ENCODE assay signal across 8 mouse cellular contexts in the genomic region with DNA sequence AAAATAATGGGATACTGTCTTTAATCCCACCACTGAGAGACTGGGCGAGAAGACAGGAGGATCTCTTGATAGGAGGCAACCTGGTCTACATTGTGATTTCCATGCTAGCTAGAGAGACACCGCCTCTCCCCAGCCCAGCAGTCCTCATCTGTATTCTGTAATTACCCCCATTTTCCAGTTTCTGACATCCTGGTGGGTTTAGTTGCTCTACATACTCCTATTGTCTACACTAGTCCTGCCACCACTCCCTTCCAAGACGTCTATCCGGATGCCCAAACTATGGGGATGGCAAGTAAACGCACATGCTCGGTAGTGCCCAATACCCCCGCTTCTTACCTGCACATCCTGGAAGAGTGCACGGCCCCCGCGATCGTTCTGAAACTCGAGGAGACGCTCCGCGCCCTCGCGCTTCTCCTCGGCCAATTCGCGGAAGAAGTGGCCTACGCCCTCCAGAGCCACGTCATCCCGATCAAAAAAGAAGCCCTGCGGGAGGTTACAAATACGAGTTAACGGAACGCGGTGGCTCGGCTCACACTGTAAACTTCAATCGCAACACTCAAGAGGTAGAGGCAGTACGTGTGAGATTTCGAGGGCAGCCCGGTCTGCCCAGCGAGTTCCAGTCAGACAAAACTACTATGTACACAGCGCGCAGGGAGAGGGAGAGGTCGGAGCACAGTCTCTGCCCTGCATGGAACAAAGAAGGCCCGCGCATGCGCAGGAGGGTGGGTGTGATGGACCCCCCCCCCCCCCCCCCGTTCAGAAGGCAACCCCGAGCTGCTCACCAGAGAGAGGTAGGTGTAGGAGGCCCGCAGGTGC. TPM values are rescaled to one million over a fixed set of nuclear protein-coding genes. Genes with fewer than 3 reads are reported as not detected.
A peak's percentile ranks its signal among the peaks of the same experiment; 100 is the strongest.
DNase-seq lines count a peak whose midpoint lies in the region; ATAC-seq and TF ChIP-seq lines count a peak whose summit lies in the region.

No protein-coding gene starts in this region.

- H3K4me2 ChIP-seq in midbrain, embryonic 16.5 days (ENCODE audit: low read length), result peak overlapping the region; percentile 76

- intact Hi-C loops in heart, adult 2 months (cut with DNase I), result loop anchor here (1.0 kb wide), 1 partner anchor 25 kb away; the partner anchor contains the start of gene Gys1

- DNase-seq in ovary, postnatal 10 days (ENCODE audit: low spot score), result peak; percentile 56
- DNase-seq in ovary, adult 18-20 months (ENCODE audit: low spot score), result no peak
- peak; percentile 91 for DNase-seq in embryonic facial prominence, embryonic 10.5 days (ENCODE audit: low spot score)
- peak; percentile 87 to 88 for DNase-seq in heart, adult 2 months
- DNase-seq in kidney, adult 2 months, result peak; percentile 80
- DNase-seq in liver, result peak; percentile 86
- DNase-seq in spleen, postnatal 10 days (ENCODE audit: low spot score in 2 of 2), result peak; percentile 78 to 90

- peaks cover 43% of the 10 kb centered on the region for H3K4me1 ChIP-seq in embryonic facial prominence, embryonic 10.5 days
- peaks cover 15% of the 10 kb centered on the region for H3K4me1 ChIP-seq in heart, adult 2 months (ENCODE audit: control insufficient read depth, insufficient read depth, low read length)
- H3K4me1 ChIP-seq in kidney, adult 2 months (ENCODE audit: control insufficient read depth, insufficient read depth, low read length), result peaks cover 19% of the 10 kb centered on the region
- peaks cover 31% of the 10 kb centered on the region for H3K4me1 ChIP-seq in midbrain, embryonic 16.5 days (ENCODE audit: control insufficient read depth, insufficient read depth, low read length)

- H3K27me3 ChIP-seq in embryonic facial prominence, embryonic 10.5 days (replicated peaks; ENCODE audit: low read depth, poor library complexity, severe bottlenecking), result no peaks in the 10 kb centered on the region
- H3K27me3 ChIP-seq in heart, adult 2 months (ENCODE audit: control insufficient read depth, insufficient read depth, low read length), result no peaks in the 10 kb centered on the region
- no peaks in the 10 kb centered on the region for H3K27me3 ChIP-seq in kidney, adult 2 months (replicated peaks; ENCODE audit: control insufficient read depth, insufficient read depth, low read length)
- no peaks in the 10 kb centered on the region for H3K27me3 ChIP-seq in midbrain, embryonic 16.5 days (ENCODE audit: control insufficient read depth, insufficient read depth, low read depth, low read length)

- no peaks in the 10 kb centered on the region for H3K79me2 ChIP-seq in heart, adult 2 months (replicated peaks; ENCODE audit: control insufficient read depth, insufficient read depth, low read length)

- TF ChIP-seq POLR2A in heart, adult 2 months (IDR thresholded peaks at IDR 0.05; ENCODE audit: insufficient read depth, low read depth, low read length), result peak; percentile 34
- peak; percentile 26 for TF ChIP-seq POLR2A in kidney, adult 2 months (IDR thresholded peaks at IDR 0.05; ENCODE audit: low read depth, low read length)

- H3K36me3 ChIP-seq in embryonic facial prominence, embryonic 10.5 days (replicated peaks), result peaks cover 85% of the 10 kb centered on the region
- H3K36me3 ChIP-seq in heart, adult 2 months (ENCODE audit: control insufficient read depth, insufficient read depth, low read length), result peaks cover 12% of the 10 kb centered on the region
- H3K36me3 ChIP-seq in kidney, adult 2 months (ENCODE audit: control insufficient read depth, insufficient read depth, low read length), result peaks cover 11% of the 10 kb centered on the region
- H3K36me3 ChIP-seq in midbrain, embryonic 16.5 days (ENCODE audit: control insufficient read depth, insufficient read depth, low read length), result peaks cover 35% of the 10 kb centered on the region

- TF ChIP-seq EP300 in heart, adult 2 months (IDR thresholded peaks at IDR 0.05; ENCODE audit: insufficient read depth, low read depth, low read length), result 0 out of 2 replicates have a peak, but pooled peaks have one; percentile 6

- peak overlapping the region; percentile 96 for H3K27ac ChIP-seq in embryonic facial prominence, embryonic 10.5 days (replicated peaks)
- H3K27ac ChIP-seq in heart, adult 2 months, result peak overlapping the region; percentile 96
- H3K27ac ChIP-seq in kidney, adult 2 months (ENCODE audit: insufficient read depth, low read depth, low read length), result peak overlapping the region; percentile 83
- H3K27ac ChIP-seq in midbrain, embryonic 16.5 days (ENCODE audit: low read length), result peak overlapping the region; percentile 89

- TF ChIP-seq CTCF in heart, adult 2 months (IDR thresholded peaks at IDR 0.05), result no peak
- no peak for TF ChIP-seq CTCF in kidney, adult 2 months (conservative IDR thresholded peaks at IDR 0.05; ENCODE audit: insufficient read depth, insufficient read length, low read depth, low read length)

- WGBS in embryonic facial prominence, embryonic 10.5 days, result 1% methylated on average over 43 of the region's 43 CpGs
- under 1% methylated on average over 43 of the region's 43 CpGs for WGBS in heart, adult 2 months
- WGBS in kidney, adult 2 months, result under 1% methylated on average over 43 of the region's 43 CpGs
- under 1% methylated on average over 42 of the region's 43 CpGs for WGBS in midbrain, embryonic 16.5 days

- no peaks in the 10 kb centered on the region for H3K9me3 ChIP-seq in embryonic facial prominence, embryonic 10.5 days
- no peaks in the 10 kb centered on the region for H3K9me3 ChIP-seq in midbrain, embryonic 16.5 days (replicated peaks; ENCODE audit: control insufficient read depth, low read length, poor library complexity, severe bottlenecking)

- ATAC-seq in midbrain, embryonic 16.5 days, result peak; percentile 79

- peak overlapping the region; percentile 72 for H3K9ac ChIP-seq in heart, adult 2 months (ENCODE audit: low read depth, low read length)
- H3K9ac ChIP-seq in midbrain, embryonic 16.5 days (ENCODE audit: low read depth, low read length), result peak overlapping the region; percentile 88

- H3K4me3 ChIP-seq in embryonic facial prominence, embryonic 10.5 days, result peak overlapping the region; percentile 88
- peak overlapping the region; percentile 59 for H3K4me3 ChIP-seq in heart, adult 2 months
- peak overlapping the region; percentile 82 for H3K4me3 ChIP-seq in kidney, adult 2 months (ENCODE audit: insufficient read depth, low read depth, low read length)
- peak overlapping the region; percentile 59 for H3K4me3 ChIP-seq in midbrain, embryonic 16.5 days (ENCODE audit: low read depth, low read length)

RNA-seq across cellular contexts. Expression of gene Ftl1, which starts 0.7 kb away (rescaled TPM):
- polyA plus RNA-seq in embryonic facial prominence, embryonic 10.5 days (2016; fragmentation: Nextera tagmentation; extraction: Ambion mirVana), result 5,460 and 5,734 TPM in 2 replicates
- 100 to 1,000 TPM; 213 to 308 TPM for total RNA-seq in heart, adult 2 months (2021)
- 505 and 903 TPM in 2 replicates for polyA plus RNA-seq in heart, adult 2 months (2012; rRNA removed)
- 6,932 and 8,155 TPM in 2 replicates for polyA plus RNA-seq in kidney, adult 2 months (2012; rRNA removed)
- polyA plus RNA-seq in midbrain, embryonic 16.5 days (2015; fragmentation: Nextera tagmentation; extraction: Ambion mirVana), result 5,323 and 5,449 TPM in 2 replicates

RNA-seq across cellular contexts. Expression of gene Bax, which starts 7.7 kb away (rescaled TPM):
- polyA plus RNA-seq in embryonic facial prominence, embryonic 10.5 days (2016; fragmentation: Nextera tagmentation; extraction: Ambion mirVana), result 243 and 247 TPM in 2 replicates
- total RNA-seq in heart, adult 2 months (2021), result 10 to 100 TPM; 21.9 to 25.9 TPM
- 46.6 and 47.2 TPM in 2 replicates for polyA plus RNA-seq in heart, adult 2 months (2012; rRNA removed)
- 104 and 112 TPM in 2 replicates for polyA plus RNA-seq in kidney, adult 2 months (2012; rRNA removed)
- polyA plus RNA-seq in midbrain, embryonic 16.5 days (2015; fragmentation: Nextera tagmentation; extraction: Ambion mirVana), result 232 and 243 TPM in 2 replicates

RNA-seq across cellular contexts. Expression of gene Ruvbl2, which starts 21.1 kb away (rescaled TPM):
- polyA plus RNA-seq in embryonic facial prominence, embryonic 10.5 days (2016; fragmentation: Nextera tagmentation; extraction: Ambion mirVana), result 227 TPM in 2 replicates
- 10 to 100 TPM; 26.5 to 26.9 TPM for total RNA-seq in heart, adult 2 months (2021)
- 32.7 and 33.5 TPM in 2 replicates for polyA plus RNA-seq in heart, adult 2 months (2012; rRNA removed)
- polyA plus RNA-seq in kidney, adult 2 months (2012; rRNA removed), result 36.3 and 42.7 TPM in 2 replicates
- polyA plus RNA-seq in midbrain, embryonic 16.5 days (2015; fragmentation: Nextera tagmentation; extraction: Ambion mirVana), result 103 and 110 TPM in 2 replicates

RNA-seq across cellular contexts. Expression of gene Tulp2, which starts 22.7 kb away (rescaled TPM):
- polyA plus RNA-seq in embryonic facial prominence, embryonic 10.5 days (2016; fragmentation: Nextera tagmentation; extraction: Ambion mirVana), result 0.93 and 1.4 TPM in 2 replicates
- total RNA-seq in heart, adult 2 months (2021), result not detected
- 0.20 and 0.27 TPM in 2 replicates for polyA plus RNA-seq in heart, adult 2 months (2012; rRNA removed)
- polyA plus RNA-seq in kidney, adult 2 months (2012; rRNA removed), result 0.20 and 0.46 TPM in 2 replicates
- 0.15 and 0.16 TPM in 2 replicates for polyA plus RNA-seq in midbrain, embryonic 16.5 days (2015; fragmentation: Nextera tagmentation; extraction: Ambion mirVana)

RNA-seq across cellular contexts. Expression of gene Gys1, which starts 24.3 kb away (rescaled TPM):
- polyA plus RNA-seq in embryonic facial prominence, embryonic 10.5 days (2016; fragmentation: Nextera tagmentation; extraction: Ambion mirVana), result 44.2 and 45.5 TPM in 2 replicates
- total RNA-seq in heart, adult 2 months (2021), result 100 to 1,000 TPM in 1 of 2 experiments, 10 to 100 TPM in 1; 96.9 to 115 TPM
- polyA plus RNA-seq in heart, adult 2 months (2012; rRNA removed), result 111 and 135 TPM in 2 replicates
- 57.4 and 61.2 TPM in 2 replicates for polyA plus RNA-seq in kidney, adult 2 months (2012; rRNA removed)
- 20.9 and 21.8 TPM in 2 replicates for polyA plus RNA-seq in midbrain, embryonic 16.5 days (2015; fragmentation: Nextera tagmentation; extraction: Ambion mirVana)
